Mouse (Mus musculus): Measurements from ENCODE around the gene Ank2.

The Ank2 gene

DNA sequence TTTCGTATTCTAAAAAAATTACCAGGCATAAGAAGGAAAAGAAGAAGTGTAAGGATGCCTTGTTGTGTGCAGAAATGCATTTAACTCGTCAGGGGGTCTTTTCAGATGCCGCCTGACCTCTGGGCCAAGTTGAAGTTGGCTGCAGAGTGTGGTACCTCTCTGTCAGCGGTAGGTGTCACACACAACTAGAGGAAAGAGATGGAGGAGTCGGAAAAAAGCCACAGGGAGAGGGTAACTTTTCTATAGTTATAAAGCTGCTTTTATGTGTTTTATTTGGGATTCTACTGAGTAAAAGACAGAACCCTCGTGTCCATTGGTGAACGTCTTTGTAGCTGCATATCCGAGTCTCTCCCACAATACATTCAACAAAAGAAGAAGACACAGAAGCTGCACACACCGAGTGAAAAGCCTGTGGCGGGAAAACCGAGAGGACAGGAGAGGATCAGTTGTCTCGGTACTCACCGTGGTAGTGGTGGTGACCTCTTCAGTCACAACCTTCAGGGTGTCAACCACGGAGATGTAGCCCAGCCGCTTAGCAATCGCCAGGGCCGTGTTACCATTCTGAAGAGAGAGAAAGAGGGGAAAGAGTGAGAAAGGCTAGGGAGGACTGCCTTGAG lies 501.7 kb downstream of the Ank2 start:
- TF ChIP-seq GATA4 (IDR thresholded peaks at IDR 0.05; ENCODE audit: insufficient replicate concordance, low read length) = no peak

DNA sequence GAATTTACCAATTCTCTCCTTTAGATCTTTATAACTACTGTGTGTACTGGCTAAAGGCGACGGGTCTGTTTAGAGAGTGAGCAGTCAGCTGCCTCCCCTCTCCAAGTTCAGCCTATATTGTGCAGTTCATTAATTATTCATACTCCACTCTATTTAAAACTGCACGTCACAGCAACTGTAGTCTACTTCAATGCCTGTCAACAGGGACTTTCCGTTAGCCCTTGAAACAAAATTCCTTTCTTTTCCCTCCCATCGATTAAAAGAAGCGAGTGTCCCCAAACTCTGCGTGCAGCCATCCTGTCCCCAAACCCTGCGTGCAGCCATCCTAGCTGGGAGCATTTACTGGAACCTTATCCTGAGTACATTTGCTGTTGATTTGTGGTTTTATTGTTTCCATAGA lies 502.4 kb downstream of the Ank2 start:
- TF ChIP-seq GATA4 (IDR thresholded peaks at IDR 0.05; ENCODE audit: insufficient replicate concordance, low read length) = no peak

DNA sequence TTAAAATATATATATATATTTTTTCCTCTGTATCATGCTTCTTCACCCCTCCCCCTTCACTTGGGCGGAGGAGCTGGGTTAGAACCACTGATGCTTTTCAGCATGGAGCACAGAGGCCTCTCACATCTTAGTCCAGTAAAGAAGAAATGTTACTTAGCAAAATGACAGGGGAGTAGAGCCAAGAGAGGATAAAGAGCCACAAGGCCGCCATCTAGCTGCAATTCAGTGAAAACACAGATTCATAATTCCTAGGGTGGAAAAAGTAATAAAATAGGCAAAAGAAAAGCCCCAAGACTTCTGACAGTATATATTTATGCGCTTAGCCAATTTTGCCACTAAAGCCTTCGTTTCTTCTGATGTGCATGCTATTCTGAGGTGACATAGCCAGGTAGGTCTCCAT lies 503.2 kb downstream of the Ank2 start:
- TF ChIP-seq GATA4 (IDR thresholded peaks at IDR 0.05; ENCODE audit: insufficient replicate concordance, low read length) = no peak

DNA sequence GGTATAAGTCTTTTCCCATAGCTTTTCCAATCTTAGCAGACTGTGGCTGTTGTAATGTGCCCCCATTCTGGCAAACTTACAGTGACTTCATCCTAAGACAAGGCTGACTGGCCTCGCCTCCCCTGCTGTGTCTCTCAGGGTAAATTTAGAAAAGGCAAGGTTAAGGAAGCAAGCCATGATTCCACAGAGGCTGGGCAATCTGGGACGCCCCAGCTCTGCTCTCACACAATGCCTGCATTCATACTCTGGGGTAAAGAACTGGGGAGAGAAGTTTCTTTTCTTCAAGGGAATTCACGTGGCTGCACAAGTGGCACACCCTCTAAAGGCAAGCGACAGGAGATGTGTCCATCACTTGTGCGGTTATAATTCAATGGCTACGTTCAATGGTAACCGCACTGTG lies 505.0 kb downstream of the Ank2 start:
- no peak for TF ChIP-seq GATA4 (IDR thresholded peaks at IDR 0.05; ENCODE audit: insufficient replicate concordance, low read length)

DNA sequence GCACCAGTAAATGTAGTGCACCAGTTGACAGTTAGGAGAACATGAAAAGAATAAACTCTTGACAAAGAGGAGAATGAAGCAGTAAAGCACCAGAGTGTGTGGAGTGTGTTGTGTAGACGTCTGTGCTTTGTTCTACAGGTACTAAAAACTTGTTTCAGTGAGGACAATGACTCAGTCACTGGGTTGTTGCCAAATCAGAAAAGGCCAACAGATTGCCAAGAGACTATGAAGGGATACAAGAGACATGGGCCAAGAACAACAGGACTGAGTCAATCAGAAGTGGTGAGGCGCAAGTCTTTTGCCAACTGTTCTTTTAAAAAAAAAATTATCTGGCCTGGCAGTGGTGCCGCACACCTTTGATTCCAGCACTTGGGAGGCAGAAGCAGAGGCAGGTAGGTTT lies 509.2 kb downstream of the Ank2 start:
- no peak for TF ChIP-seq GATA4 (IDR thresholded peaks at IDR 0.05; ENCODE audit: insufficient replicate concordance, low read length)

DNA sequence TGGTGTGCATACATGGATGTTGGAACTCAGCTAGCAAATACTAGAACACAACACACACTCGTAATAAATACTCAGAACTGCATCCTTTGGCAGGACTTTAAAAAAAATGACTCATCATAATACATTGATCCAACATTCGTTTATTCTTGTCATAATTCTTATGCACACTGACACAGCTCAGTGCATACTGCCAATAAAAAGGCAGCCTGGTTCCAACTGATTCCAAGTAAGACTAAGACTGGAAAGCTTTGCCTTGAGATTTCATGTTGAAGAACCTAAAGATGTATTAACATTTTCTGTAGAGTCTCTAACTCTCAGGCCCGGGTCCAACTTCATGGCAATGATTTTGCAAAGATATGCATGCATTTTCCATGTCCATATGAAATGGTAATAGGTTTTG lies 512.5 kb downstream of the Ank2 start:
- TF ChIP-seq GATA4 (IDR thresholded peaks at IDR 0.05; ENCODE audit: insufficient replicate concordance, low read length) = no peak

DNA sequence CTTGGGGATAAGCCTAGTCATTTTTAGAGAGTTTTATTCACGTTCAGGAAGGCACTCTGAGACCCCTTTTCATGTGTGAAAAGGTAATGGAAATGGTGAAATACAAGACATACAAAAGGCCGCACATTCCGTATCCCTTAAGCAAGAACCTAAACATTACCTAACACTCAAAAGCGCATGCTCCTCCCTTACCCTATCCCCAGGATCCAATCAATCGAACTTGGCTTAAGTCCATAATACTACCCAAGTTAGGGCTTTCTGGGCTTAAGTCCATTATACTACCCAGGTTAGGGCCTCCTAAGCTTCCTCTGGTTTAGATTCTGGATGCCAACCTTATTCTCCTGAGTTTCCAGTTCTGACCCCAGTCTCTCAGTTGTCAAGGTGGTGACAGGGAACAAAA lies 516.3 kb downstream of the Ank2 start:
- TF ChIP-seq GATA4 (IDR thresholded peaks at IDR 0.05; ENCODE audit: insufficient replicate concordance, low read length) = no peak

DNA sequence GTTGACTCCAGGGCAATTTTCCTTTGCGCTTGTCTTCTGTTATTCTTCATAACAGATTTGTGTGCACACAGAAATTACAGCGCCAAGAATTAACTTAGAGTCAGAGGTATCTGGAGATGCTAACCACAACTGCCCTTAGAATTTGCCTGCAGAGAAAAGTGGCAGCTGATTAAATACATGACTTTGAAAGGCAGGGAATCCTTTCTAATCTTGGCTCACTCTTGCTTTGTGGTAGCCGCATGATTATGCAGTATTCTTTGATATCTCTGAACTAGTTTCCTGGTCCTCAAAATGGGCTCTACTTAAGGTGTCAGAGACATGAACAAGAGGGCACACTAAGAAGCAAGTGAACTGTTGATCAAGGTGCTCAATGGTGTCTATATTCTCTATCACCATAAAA lies 518.0 kb downstream of the Ank2 start:
- TF ChIP-seq GATA4 (IDR thresholded peaks at IDR 0.05; ENCODE audit: insufficient replicate concordance, low read length) = no peak

DNA sequence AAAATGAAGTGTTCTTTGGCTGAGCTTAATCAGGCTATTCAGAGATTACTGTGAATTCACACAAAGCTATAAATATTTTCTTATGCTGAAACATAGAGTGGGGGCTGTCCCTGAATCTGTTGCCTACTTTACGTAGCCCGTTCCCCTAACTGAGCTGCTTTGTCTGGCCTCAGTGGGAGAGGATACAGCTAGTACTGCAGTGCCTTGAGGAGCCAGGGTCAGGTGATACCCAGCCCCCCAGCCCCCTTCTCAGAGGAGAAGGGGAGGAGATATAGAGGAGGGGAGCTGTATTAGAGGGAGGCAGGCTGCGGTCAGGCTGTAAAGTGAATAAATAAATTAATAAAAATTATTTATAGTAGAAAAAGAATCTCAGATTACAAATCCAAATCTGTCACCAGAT lies 519.5 kb downstream of the Ank2 start:
- no peak for TF ChIP-seq GATA4 (IDR thresholded peaks at IDR 0.05; ENCODE audit: insufficient replicate concordance, low read length)

DNA sequence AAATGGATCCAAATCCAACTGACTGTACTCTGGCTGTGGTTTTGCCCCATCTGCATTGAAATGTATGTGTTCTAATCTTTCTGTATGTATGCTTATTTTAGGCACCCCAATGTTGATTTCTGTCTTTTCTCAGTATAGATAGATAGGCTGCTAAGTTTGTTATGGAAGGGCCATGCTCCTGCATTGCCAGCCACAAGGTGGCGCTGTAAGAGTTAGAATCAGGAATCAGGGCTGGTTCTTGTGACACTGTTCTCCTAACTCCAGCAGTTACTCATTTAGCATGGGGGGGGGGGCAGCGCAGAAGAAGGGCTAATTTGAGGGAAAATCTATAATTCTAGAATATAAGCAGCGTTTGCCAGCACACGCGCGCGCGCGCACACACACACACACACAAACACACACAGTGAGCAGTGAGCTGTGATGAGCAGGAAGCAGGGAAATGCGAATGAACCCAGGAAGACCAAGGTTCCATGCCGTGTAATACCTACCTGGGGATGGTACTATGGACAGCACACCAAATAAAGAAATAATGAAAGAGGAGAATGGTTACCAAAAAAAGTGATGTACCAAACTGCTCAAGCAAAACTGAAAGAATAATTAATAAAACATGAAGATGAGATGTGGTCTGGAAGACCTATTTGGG lies 520.3 kb downstream of the Ank2 start:
- TF ChIP-seq GATA4 (IDR thresholded peaks at IDR 0.05; ENCODE audit: insufficient replicate concordance, low read length) = no peak

DNA sequence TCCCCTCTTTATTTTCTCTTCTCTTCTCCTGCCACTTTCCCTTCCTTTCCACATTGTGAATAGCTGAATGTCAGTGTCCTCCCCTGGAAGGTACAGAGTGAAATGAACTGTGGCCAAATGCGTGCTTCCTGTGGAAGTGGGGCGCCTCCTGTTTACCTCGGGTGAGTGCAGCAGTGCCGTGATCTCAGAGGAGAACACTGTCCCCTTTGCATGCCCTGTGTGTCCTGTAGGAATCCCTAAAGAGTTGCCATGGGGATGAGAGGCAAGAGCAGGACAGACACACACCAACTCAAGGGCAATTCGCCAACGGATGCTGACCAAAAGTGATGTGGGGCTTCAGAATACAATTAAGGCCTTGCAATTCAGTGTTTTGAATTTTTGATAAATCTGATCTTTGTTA lies 521.8 kb downstream of the Ank2 start:
- no peak for TF ChIP-seq GATA4 (IDR thresholded peaks at IDR 0.05; ENCODE audit: insufficient replicate concordance, low read length)

DNA sequence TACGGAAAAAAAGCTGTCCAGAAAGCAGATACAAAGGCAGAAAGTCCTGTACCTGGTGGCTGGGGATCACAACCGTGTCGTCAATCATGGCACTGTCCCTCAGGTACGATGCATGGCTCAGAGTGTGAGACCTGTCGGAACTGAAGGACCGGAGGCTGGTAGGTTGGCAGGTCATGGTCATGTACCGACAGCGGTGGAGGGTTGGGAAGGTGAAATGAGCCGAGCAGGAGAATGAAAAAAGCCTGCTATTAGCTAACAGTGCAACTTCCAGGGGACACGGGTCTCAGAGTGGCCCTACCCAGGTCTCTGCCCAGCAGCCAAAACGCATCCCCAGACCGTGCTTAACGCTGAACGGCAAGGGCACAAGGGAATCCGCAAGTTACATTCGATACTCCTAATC lies 522.4 kb downstream of the Ank2 start:
- no peak for TF ChIP-seq GATA4 (IDR thresholded peaks at IDR 0.05; ENCODE audit: insufficient replicate concordance, low read length)

DNA sequence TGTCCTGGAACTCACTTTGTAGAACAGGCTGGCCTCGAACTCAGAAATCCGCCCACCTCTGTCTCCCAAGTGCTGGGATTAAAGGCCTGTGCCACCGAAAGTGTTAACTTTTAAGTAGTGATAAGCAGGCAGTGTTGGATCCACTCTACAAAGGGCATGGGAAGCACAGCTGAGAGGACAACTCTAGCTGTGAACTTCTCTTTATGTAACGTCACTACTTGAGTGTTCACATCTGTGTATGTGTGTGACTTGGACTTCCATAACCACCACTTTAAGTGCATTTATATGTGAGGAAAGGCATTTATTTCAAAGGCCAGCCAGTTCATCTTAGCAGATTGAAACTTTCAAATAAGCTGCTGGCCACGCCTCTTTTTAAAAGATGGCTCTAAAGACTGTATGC lies 523.7 kb downstream of the Ank2 start:
- TF ChIP-seq GATA4 (IDR thresholded peaks at IDR 0.05; ENCODE audit: insufficient replicate concordance, low read length) = no peak

DNA sequence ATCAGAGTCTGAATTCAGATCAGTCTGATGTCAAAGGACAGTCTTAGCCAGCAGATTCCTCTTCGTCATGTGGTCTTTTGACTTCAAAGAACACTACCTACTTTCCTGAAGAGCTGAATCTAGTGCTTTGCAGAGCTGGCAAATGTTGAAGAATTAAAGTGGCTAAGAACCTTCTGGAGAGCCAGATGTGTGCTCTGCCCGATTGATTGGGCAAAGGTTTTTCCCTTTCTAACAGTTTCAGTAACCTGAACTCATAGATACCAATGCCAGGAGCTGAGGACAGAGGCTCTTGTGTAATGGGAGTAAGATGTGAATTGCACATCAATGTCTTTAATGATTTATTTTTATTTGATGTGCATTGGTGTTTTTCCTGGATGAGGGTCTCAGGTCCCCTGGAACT lies 525.6 kb downstream of the Ank2 start:
- no peak for TF ChIP-seq GATA4 (IDR thresholded peaks at IDR 0.05; ENCODE audit: insufficient replicate concordance, low read length)

DNA sequence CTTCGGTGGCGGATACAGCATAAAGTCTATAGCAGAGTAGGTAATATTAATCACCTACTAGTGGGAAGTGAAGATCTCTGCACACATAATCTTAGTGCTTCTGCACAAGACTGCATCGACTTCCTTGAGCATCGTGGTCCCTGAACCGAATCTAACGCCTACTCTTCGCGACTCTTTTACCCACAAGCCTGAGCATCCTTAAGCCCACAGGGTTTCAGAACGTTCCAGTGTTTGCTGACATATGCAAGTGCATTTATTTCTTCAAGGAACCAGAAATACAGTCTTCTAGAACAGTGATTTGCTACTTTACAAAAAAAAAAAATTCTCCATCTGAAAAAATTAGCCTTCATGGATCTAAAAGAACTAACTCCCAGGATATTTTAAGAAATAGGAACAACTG lies 527.6 kb downstream of the Ank2 start:
- TF ChIP-seq GATA4 (IDR thresholded peaks at IDR 0.05; ENCODE audit: insufficient replicate concordance, low read length) = no peak

DNA sequence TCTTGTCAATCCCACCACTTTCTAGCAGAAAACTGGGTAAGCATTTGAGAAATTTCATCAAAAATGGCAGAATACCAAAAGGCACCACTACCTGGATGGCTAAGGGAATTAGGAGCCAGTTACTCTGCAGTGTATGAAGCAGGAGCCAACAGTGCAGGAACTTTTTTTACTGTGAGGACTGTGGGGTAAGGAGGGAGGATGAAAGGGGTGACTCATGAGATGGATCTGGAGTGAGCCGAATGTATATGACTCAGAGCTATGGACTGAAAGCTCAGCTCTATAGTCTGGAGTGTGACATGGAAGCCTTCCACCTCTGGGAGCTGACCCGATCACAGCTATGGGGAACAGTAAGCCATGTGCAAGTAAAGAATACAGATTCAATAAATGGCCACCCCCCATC lies 530.4 kb downstream of the Ank2 start:
- no peak for TF ChIP-seq GATA4 (IDR thresholded peaks at IDR 0.05; ENCODE audit: insufficient replicate concordance, low read length)

DNA sequence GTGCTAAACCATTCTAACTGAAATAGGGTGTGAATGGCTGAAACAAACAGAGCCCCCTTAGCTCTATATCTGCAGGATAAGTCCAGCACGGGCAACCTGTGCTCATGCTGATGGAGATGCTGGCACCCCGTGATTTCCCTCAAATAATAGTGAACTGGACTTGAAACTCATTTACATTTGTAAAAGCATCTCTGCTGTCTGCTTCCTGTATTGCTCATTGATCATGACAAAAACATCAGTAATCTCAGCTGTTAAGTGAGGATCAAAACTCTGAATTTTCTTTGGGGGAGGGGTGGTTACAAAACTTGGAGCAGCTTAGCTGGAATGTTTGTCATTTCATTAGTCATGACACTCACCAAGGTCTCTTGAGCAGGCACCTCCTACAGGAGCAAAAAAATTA lies 533.4 kb downstream of the Ank2 start:
- no peak for TF ChIP-seq GATA4 (IDR thresholded peaks at IDR 0.05; ENCODE audit: insufficient replicate concordance, low read length)

Data from liver, adult (tissue).